Mouse (Mus musculus) lung, embryonic 15.5 days (tissue): Measurements from ENCODE around the gene Fbxo46. TPM values are rescaled to one million over a fixed set of nuclear protein-coding genes. Genes with fewer than 3 reads are reported as not detected.
A peak's percentile ranks its signal among the peaks of the same experiment; 100 is the strongest.

Experiments used
- ATAC-seq: fragments of 200-750 bp; cut with Nextera tagmentation; 2 replicates; pipeline ENCODE4 v1.8.0; 2017; ENCODE audit warnings: moderate number of reproducible peaks, borderline replicate concordance; ENCODE audit not compliant: low FRiP score, low TSS enrichment; ENCODE audit errors: extremely low read depth
- H3K27ac ChIP-seq: fragments of 300-500 bp; sonication (generic); 2 replicates; pipeline ENCODE4 v1.5.1; 2015; ENCODE audit warnings: moderate library complexity, mild to moderate bottlenecking, inconsistent platforms
- H3K27me3 ChIP-seq: fragments of 300-500 bp; sonication (generic); 2 replicates; pipeline ENCODE4 v1.6.1; 2015; ENCODE audit warnings: inconsistent platforms
- H3K36me3 ChIP-seq: fragments of 300-500 bp; sonication (generic); 2 replicates; pipeline ENCODE4 v1.6.1; 2015; ENCODE audit warnings: inconsistent platforms
- H3K4me1 ChIP-seq: fragments of 300-500 bp; sonication (generic); 2 replicates; pipeline ENCODE4 v1.6.1; 2015; ENCODE audit warnings: inconsistent platforms
- H3K4me2 ChIP-seq: fragments of 300-500 bp; sonication (generic); 2 replicates; pipeline ENCODE4 v1.6.1; 2015; ENCODE audit warnings: inconsistent platforms, mild to moderate bottlenecking, moderate library complexity
- H3K4me3 ChIP-seq: fragments of 300-500 bp; sonication (generic); 2 replicates; pipeline ENCODE4 v1.5.1; 2015; ENCODE audit warnings: mild to moderate bottlenecking, inconsistent platforms
- H3K9ac ChIP-seq: fragments of 300-500 bp; sonication (generic); 2 replicates; pipeline ENCODE4 v1.6.1; 2015; ENCODE audit warnings: inconsistent platforms
- H3K9me3 ChIP-seq: fragments of 300-500 bp; sonication (generic); 2 replicates; pipeline ENCODE4 v1.6.1; 2016; ENCODE audit warnings: inconsistent platforms
- WGBS: fragments of 180-500 bp; shearing (Covaris S2); methylation state at CpG from one replicate; pipeline ENCODE4 v1.1.7; 2015; 5-methylcytosine and 5-hydroxymethylcytosine counted together
- polyA plus RNA-seq: library from polyadenylated mRNA; unstranded; fragments of >200 nt; fragmentation: Nextera tagmentation; extraction: Ambion mirVana; gene quantifications from 2 replicates; pipeline ENCODE4 v1.2.1, GENCODE M21; 2015

Gene Fbxo46
- polyA plus RNA-seq, 1 experiment from 2014 or later, result 13.6 TPM

GRCm38 (mm10) chr7:19158601-19159000 is 38.9 kb downstream of the Fbxo46 start:
- H3K4me1 ChIP-seq, result peaks cover 19% of the 10 kb centered on the region
- peaks cover 11% of the 10 kb centered on the region for H3K36me3 ChIP-seq
- WGBS, result 53% methylated on average over 11 of the region's 11 CpGs
- H3K9me3 ChIP-seq, result no peaks in the 10 kb centered on the region
- H3K27ac ChIP-seq, result no peak overlapping the region
- no peak overlapping the region for H3K9ac ChIP-seq
- ATAC-seq, result no peak
- H3K4me2 ChIP-seq, result no peak overlapping the region
- peaks cover 31% of the 10 kb centered on the region for H3K27me3 ChIP-seq
- no peak overlapping the region for H3K4me3 ChIP-seq

- H3K9me3 ChIP-seq, result no peaks in the 10 kb centered on the region
- H3K9ac ChIP-seq, result no peak overlapping the region
- ATAC-seq, result no peak
- H3K4me2 ChIP-seq, result peak overlapping the region; percentile 84
- H3K4me1 ChIP-seq, result peaks cover 27% of the 10 kb centered on the region
- WGBS, result 9% methylated on average over 18 of the region's 18 CpGs
- 0 out of 2 replicates have a peak, but pooled peaks cover 4% of the 10 kb centered on the region for H3K36me3 ChIP-seq
- 0 out of 2 replicates have a peak overlapping the region, but pooled peaks have one; percentile 43 for H3K4me3 ChIP-seq
- no peak overlapping the region for H3K27ac ChIP-seq
- H3K27me3 ChIP-seq, result peaks cover 36% of the 10 kb centered on the region
Observed at GRCm38 (mm10) chr7:19159411-19159810, 39.8 kb downstream of the Fbxo46 start.

GRCm38 (mm10) chr7:19160115-19160514 is 40.5 kb downstream of the Fbxo46 start:
- Histone ChIP-seq H3K27me3 (peaks cover 43% of the 10 kb centered on the region), H3K27ac (no peak overlapping the region), H3K4me3 (peak overlapping the region; percentile 43), H3K4me2 (peak overlapping the region; percentile 84), H3K36me3 (no peaks in the 10 kb centered on the region), H3K9me3 (no peaks in the 10 kb centered on the region), H3K9ac (peak overlapping the region; percentile 33), H3K4me1 (peaks cover 34% of the 10 kb centered on the region)
- peak; percentile 41 for ATAC-seq
- WGBS, result under 1% methylated on average over 20 of the region's 20 CpGs

- Histone ChIP-seq H3K9me3 (no peaks in the 10 kb centered on the region), H3K4me1 (peaks cover 39% of the 10 kb centered on the region), H3K36me3 (no peaks in the 10 kb centered on the region), H3K27me3 (peaks cover 50% of the 10 kb centered on the region), H3K4me3 (no peak overlapping the region), H3K27ac (no peak overlapping the region), H3K4me2 (no peak overlapping the region), H3K9ac (no peak overlapping the region)
- 67% methylated on average over 7 of the region's 7 CpGs for WGBS
- no peak for ATAC-seq
Observed at GRCm38 (mm10) chr7:19162928-19163327, 43.3 kb downstream of the Fbxo46 start.

- no peak for ATAC-seq
- H3K27me3 ChIP-seq, result peaks cover 46% of the 10 kb centered on the region
- H3K9ac ChIP-seq, result no peak overlapping the region
- H3K4me3 ChIP-seq, result no peak overlapping the region
- H3K27ac ChIP-seq, result no peak overlapping the region
- WGBS, result 19% methylated on average over 12 of the region's 12 CpGs
- no peaks in the 10 kb centered on the region for H3K36me3 ChIP-seq
- no peaks in the 10 kb centered on the region for H3K9me3 ChIP-seq
- H3K4me1 ChIP-seq, result peaks cover 39% of the 10 kb centered on the region
- peak overlapping the region; percentile 37 for H3K4me2 ChIP-seq
Observed at GRCm38 (mm10) chr7:19163752-19164151, 44.1 kb downstream of the Fbxo46 start.

GRCm38 (mm10) chr7:19164189-19164588 is 44.5 kb downstream of the Fbxo46 start:
- H3K27ac ChIP-seq, result no peak overlapping the region
- peak; percentile 37; the same call in 1 of the 2 replicates for ATAC-seq
- WGBS, result under 1% methylated on average over 6 of the region's 6 CpGs

GRCm38 (mm10) chr7:19164978-19165377 is 45.3 kb downstream of the Fbxo46 start:
- Histone ChIP-seq H3K4me1 (peaks cover 38% of the 10 kb centered on the region), H3K4me2 (peak overlapping the region; percentile 37), H3K9ac (no peak overlapping the region), H3K36me3 (no peaks in the 10 kb centered on the region), H3K4me3 (no peak overlapping the region), H3K27ac (no peak overlapping the region), H3K27me3 (peaks cover 34% of the 10 kb centered on the region), H3K9me3 (no peaks in the 10 kb centered on the region)
- ATAC-seq, result no peak
- 3% methylated on average over 13 of the region's 13 CpGs for WGBS

More at GRCm38 (mm10) chr7:19164189-19164588, 44.5 kb downstream of the Fbxo46 start:
- Histone ChIP-seq H3K36me3 (no peaks in the 10 kb centered on the region), H3K9me3 (no peaks in the 10 kb centered on the region), H3K4me2 (peak overlapping the region; percentile 37), H3K9ac (no peak overlapping the region), H3K4me3 (no peak overlapping the region), H3K27me3 (peaks cover 42% of the 10 kb centered on the region), H3K4me1 (peaks cover 39% of the 10 kb centered on the region)

GRCm38 (mm10) chr7:19165656-19166423 is 46.2 kb downstream of the Fbxo46 start, which contains the start of gene Gipr:
TSS of gene Gipr (minus strand) at chr7:19166127.
- no peaks in the 10 kb centered on the region for H3K36me3 ChIP-seq
- H3K27ac ChIP-seq, result no peak within 1 kb of the TSS; the same call in 1 of the 2 replicates
- H3K9me3 ChIP-seq, result no peaks in the 10 kb centered on the region
- peaks cover 34% of the 10 kb centered on the region for H3K4me1 ChIP-seq
- no peak within 1 kb of the TSS for H3K4me3 ChIP-seq
- WGBS, result 9% methylated on average over 14 of the region's 14 CpGs
- peak within 1 kb of the TSS; percentile 37 for H3K4me2 ChIP-seq
- H3K9ac ChIP-seq, result 0 out of 2 replicates have a peak within 1 kb of the TSS, but pooled peaks have one; percentile 1
- H3K27me3 ChIP-seq, result peaks cover 26% of the 10 kb centered on the region
- peak; percentile 50; the same call in 1 of the 2 replicates for ATAC-seq

- H3K27me3 ChIP-seq, result peaks cover 24% of the 10 kb centered on the region
- H3K9me3 ChIP-seq, result no peaks in the 10 kb centered on the region
- H3K4me3 ChIP-seq, result no peak overlapping the region
- no peak overlapping the region for H3K27ac ChIP-seq
- no peak for ATAC-seq
- H3K4me2 ChIP-seq, result no peak overlapping the region
- H3K9ac ChIP-seq, result no peak overlapping the region
- H3K36me3 ChIP-seq, result no peaks in the 10 kb centered on the region
- peaks cover 37% of the 10 kb centered on the region for H3K4me1 ChIP-seq
- 88% methylated on average over 3 of the region's 3 CpGs for WGBS
Observed at GRCm38 (mm10) chr7:19166990-19167389, 47.3 kb downstream of the Fbxo46 start.

- Histone ChIP-seq H3K4me3 (no peak overlapping the region), H3K36me3 (no peaks in the 10 kb centered on the region), H3K27ac (no peak overlapping the region), H3K9me3 (no peaks in the 10 kb centered on the region), H3K27me3 (peaks cover 19% of the 10 kb centered on the region), H3K9ac (no peak overlapping the region), H3K4me2 (no peak overlapping the region), H3K4me1 (peaks cover 41% of the 10 kb centered on the region)
- WGBS, result 66% methylated on average over 10 of the region's 10 CpGs
- ATAC-seq, result no peak
Observed at GRCm38 (mm10) chr7:19169506-19169905, 49.8 kb downstream of the Fbxo46 start.

- peak overlapping the region; percentile 54 for H3K27ac ChIP-seq
- no peak overlapping the region for H3K4me2 ChIP-seq
- peaks cover 34% of the 10 kb centered on the region for H3K4me1 ChIP-seq
- no peak overlapping the region for H3K9ac ChIP-seq
- no peaks in the 10 kb centered on the region for H3K36me3 ChIP-seq
- 32% methylated on average over 8 of the region's 8 CpGs for WGBS
- H3K27me3 ChIP-seq, result peaks cover 18% of the 10 kb centered on the region
- peak; percentile 71 for ATAC-seq
- no peaks in the 10 kb centered on the region for H3K9me3 ChIP-seq
- H3K4me3 ChIP-seq, result no peak overlapping the region
Observed at GRCm38 (mm10) chr7:19170142-19170541, 50.5 kb downstream of the Fbxo46 start.

GRCm38 (mm10) chr7:19171831-19172230 is 52.2 kb downstream of the Fbxo46 start:
- Histone ChIP-seq H3K36me3 (no peaks in the 10 kb centered on the region), H3K9me3 (no peaks in the 10 kb centered on the region), H3K9ac (no peak overlapping the region), H3K27ac (peak overlapping the region; percentile 49; the same call in 1 of the 2 replicates), H3K4me2 (no peak overlapping the region), H3K4me1 (peaks cover 23% of the 10 kb centered on the region), H3K4me3 (no peak overlapping the region), H3K27me3 (peaks cover 28% of the 10 kb centered on the region)
- ATAC-seq, result no peak
- 49% methylated on average over 8 of the region's 8 CpGs for WGBS
